Mouse (Mus musculus) forebrain, embryonic 16.5 days (tissue): Measurements from ENCODE around the gene Zranb3. TPM values are rescaled to one million over a fixed set of nuclear protein-coding genes. Genes with fewer than 3 reads are reported as not detected.

Source experiments
- ATAC-seq: fragments of 200-750 bp; cut with Nextera tagmentation; 2 replicates; pipeline ENCODE4 v1.8.0; 2017; ENCODE audit warnings: mild to moderate bottlenecking, moderate library complexity
- H3K27ac ChIP-seq: fragments of 300-500 bp; sonication (generic); 2 replicates; pipeline ENCODE4 v1.5.1; 2014; ENCODE audit warnings: low read length, control low read depth
- H3K27me3 ChIP-seq: fragments of 300-500 bp; sonication (generic); replicated peaks from 2 replicates; pipeline ENCODE4 v1.6.1; 2014; ENCODE audit warnings: low read length; ENCODE audit not compliant: control insufficient read depth, insufficient read depth
- H3K36me3 ChIP-seq: fragments of 300-500 bp; sonication (generic); 2 replicates; pipeline ENCODE4 v1.6.1; 2014; ENCODE audit not compliant: control insufficient read depth, insufficient read depth
- H3K4me1 ChIP-seq: fragments of 300-500 bp; sonication (generic); replicated peaks from 2 replicates; pipeline ENCODE4 v1.6.1; 2014; ENCODE audit warnings: low read length; ENCODE audit not compliant: control insufficient read depth, insufficient read depth
- H3K4me2 ChIP-seq: fragments of 300-500 bp; sonication (generic); 2 replicates; pipeline ENCODE4 v1.6.1; 2014; ENCODE audit warnings: mild to moderate bottlenecking, low read length, control low read depth
- H3K4me3 ChIP-seq: fragments of 300-500 bp; sonication (generic); replicated peaks from 2 replicates; pipeline ENCODE4 v1.5.1; 2014; ENCODE audit warnings: mild to moderate bottlenecking, low read length, control low read depth
- H3K9ac ChIP-seq: fragments of 300-500 bp; sonication (generic); replicated peaks from 2 replicates; pipeline ENCODE4 v1.6.1; 2014; ENCODE audit warnings: low read depth, low read length, control low read depth
- H3K9me3 ChIP-seq: fragments of 300-500 bp; sonication (generic); 2 replicates; pipeline ENCODE4 v1.6.1; 2016; ENCODE audit warnings: low read length; ENCODE audit not compliant: control insufficient read depth
- WGBS: fragments of 180-500 bp; shearing (Covaris S2); extraction: QIAGEN DNeasy Blood & Tissue Kit; methylation state at CpG from one replicate; pipeline ENCODE4 v1.1.7; 2014; 5-methylcytosine and 5-hydroxymethylcytosine counted together
- polyA plus RNA-seq: library from polyadenylated mRNA; unstranded; fragments of >200 nt; fragmentation: Nextera tagmentation; extraction: Ambion mirVana; gene quantifications from 2 replicates; pipeline ENCODE4 v1.2.1, GENCODE M21; 2015

The Zranb3 gene
- polyA plus RNA-seq, 1 experiment from 2014 or later, result 4.7 TPM

GRCm38 (mm10) chr1:128082800-128083199, 20.0 kb downstream of the Zranb3 start:
- peak; percentile 31; the same call in 1 of the 2 replicates for ATAC-seq
- WGBS, result 54% methylated on average over 7 of the region's 7 CpGs
- no peak overlapping the region for H3K27ac ChIP-seq

DNA sequence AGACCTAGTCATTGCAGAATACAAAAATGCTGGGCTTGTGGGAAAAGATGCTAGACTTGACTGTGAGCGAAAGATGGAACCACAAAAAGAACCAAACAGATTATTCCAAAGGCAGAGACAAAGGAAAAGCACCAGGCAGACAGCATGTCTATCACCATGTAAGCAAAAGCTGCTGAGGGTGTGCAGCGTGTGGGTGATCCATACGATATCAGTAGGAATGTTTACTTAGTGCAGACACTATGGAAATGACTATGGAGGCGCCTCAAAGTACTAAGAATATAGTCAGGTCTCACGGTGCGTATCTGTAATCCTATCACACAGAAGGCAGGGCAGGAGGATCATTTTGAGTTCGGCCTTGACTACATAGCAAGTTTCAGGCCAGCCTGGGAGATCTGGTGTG, 21.0 kb downstream of the Zranb3 start:
- no peak overlapping the region for H3K4me2 ChIP-seq
- no peaks in the 10 kb centered on the region for H3K36me3 ChIP-seq
- no peaks in the 10 kb centered on the region; the same call in 1 of the 2 replicates for H3K4me1 ChIP-seq
- H3K9ac ChIP-seq, result no peak overlapping the region
- ATAC-seq, result no peak
- WGBS, result 87% methylated on average over 7 of the region's 7 CpGs
- no peaks in the 10 kb centered on the region for H3K27me3 ChIP-seq
- H3K27ac ChIP-seq, result no peak overlapping the region
- H3K4me3 ChIP-seq, result no peak overlapping the region
- H3K9me3 ChIP-seq, result no peaks in the 10 kb centered on the region

More at GRCm38 (mm10) chr1:128082800-128083199, 20.0 kb downstream of the Zranb3 start:
- Histone ChIP-seq H3K9ac (no peak overlapping the region), H3K36me3 (no peaks in the 10 kb centered on the region), H3K4me1 (no peaks in the 10 kb centered on the region; the same call in 1 of the 2 replicates), H3K27me3 (no peaks in the 10 kb centered on the region), H3K9me3 (no peaks in the 10 kb centered on the region), H3K4me2 (no peak overlapping the region), H3K4me3 (no peak overlapping the region)

- Histone ChIP-seq H3K4me1 (no peaks in the 10 kb centered on the region; the same call in 1 of the 2 replicates), H3K36me3 (no peaks in the 10 kb centered on the region), H3K27me3 (no peaks in the 10 kb centered on the region), H3K9ac (no peak overlapping the region), H3K27ac (no peak overlapping the region), H3K4me3 (no peak overlapping the region), H3K4me2 (no peak overlapping the region), H3K9me3 (no peaks in the 10 kb centered on the region)
- ATAC-seq, result no peak
- 60% methylated on average over 5 of the region's 5 CpGs for WGBS
Measured at GRCm38 (mm10) chr1:128080936-128081696, 21.7 kb downstream of the Zranb3 start.

DNA sequence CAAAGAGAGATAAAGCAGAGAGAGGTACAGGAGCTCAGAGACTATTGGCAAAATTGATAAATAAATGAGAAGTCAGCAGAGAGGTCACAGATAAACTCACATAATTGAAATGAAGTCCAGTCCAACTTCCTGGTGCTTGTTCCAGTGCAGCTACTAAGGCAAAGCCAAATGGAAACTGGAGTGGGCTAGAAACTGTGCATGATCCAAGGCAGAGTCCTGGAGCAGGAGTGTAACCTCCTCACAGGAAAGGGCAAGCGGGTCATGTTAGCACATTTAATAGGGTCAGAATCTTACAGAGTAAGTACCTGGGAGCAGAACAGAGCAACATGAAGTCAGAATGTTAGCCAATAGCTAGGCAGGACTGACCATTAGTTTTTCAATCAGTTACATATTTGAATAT, 24.2 kb downstream of the Zranb3 start:
- 96% methylated on average over 1 of the region's 1 CpGs for WGBS
- H3K9me3 ChIP-seq, result no peaks in the 10 kb centered on the region
- H3K36me3 ChIP-seq, result no peaks in the 10 kb centered on the region

GRCm38 (mm10) chr1:128077788-128078187, 25.1 kb downstream of the Zranb3 start:
- no peak overlapping the region for H3K4me2 ChIP-seq
- no peaks in the 10 kb centered on the region; the same call in 1 of the 2 replicates for H3K4me1 ChIP-seq
- no peak overlapping the region for H3K4me3 ChIP-seq
- H3K27me3 ChIP-seq, result no peaks in the 10 kb centered on the region
- no peak overlapping the region for H3K27ac ChIP-seq
- ATAC-seq, result no peak
- no peaks in the 10 kb centered on the region for H3K9me3 ChIP-seq
- H3K9ac ChIP-seq, result no peak overlapping the region
- H3K36me3 ChIP-seq, result no peaks in the 10 kb centered on the region
- 88% methylated on average over 2 of the region's 2 CpGs for WGBS

More for the DNA sequence above, 24.2 kb downstream of the Zranb3 start:
- no peaks in the 10 kb centered on the region for H3K27me3 ChIP-seq
- H3K4me2 ChIP-seq, result no peak overlapping the region
- no peak overlapping the region for H3K4me3 ChIP-seq
- no peak overlapping the region for H3K27ac ChIP-seq
- no peak overlapping the region for H3K9ac ChIP-seq
- no peaks in the 10 kb centered on the region; the same call in 1 of the 2 replicates for H3K4me1 ChIP-seq
- ATAC-seq, result no peak

GRCm38 (mm10) chr1:128076791-128077479, 25.9 kb downstream of the Zranb3 start:
- H3K27ac ChIP-seq, result no peak overlapping the region
- ATAC-seq, result no peak
- H3K27me3 ChIP-seq, result no peaks in the 10 kb centered on the region
- no peaks in the 10 kb centered on the region for H3K4me1 ChIP-seq
- H3K9ac ChIP-seq, result no peak overlapping the region
- WGBS, result 54% methylated on average over 8 of the region's 8 CpGs
- no peaks in the 10 kb centered on the region for H3K9me3 ChIP-seq
- H3K36me3 ChIP-seq, result no peaks in the 10 kb centered on the region
- H3K4me3 ChIP-seq, result no peak overlapping the region
- H3K4me2 ChIP-seq, result no peak overlapping the region

DNA sequence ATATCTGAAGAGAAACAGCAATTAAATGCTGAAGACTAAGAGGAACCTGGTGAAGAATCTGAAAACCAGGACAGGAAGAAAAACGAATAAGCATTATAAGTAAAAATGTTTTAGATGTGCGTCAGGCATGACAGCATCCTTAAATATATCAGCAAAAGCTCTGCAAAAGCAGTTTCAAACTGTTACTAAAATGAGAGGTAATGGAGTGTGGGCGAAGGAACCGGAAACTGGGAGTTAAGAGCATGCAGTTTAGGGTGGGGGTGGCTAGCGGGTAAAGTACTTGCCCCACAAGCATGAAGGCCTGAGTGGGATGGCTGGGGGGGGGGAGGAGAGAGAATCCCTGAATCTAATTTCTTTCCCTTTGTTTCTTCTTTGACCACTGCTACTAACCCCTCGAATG, 29.8 kb downstream of the Zranb3 start:
- Histone ChIP-seq H3K4me1 (no peaks in the 10 kb centered on the region), H3K27ac (no peak overlapping the region), H3K27me3 (no peaks in the 10 kb centered on the region), H3K36me3 (no peaks in the 10 kb centered on the region), H3K4me2 (no peak overlapping the region), H3K9me3 (no peaks in the 10 kb centered on the region), H3K9ac (no peak overlapping the region), H3K4me3 (no peak overlapping the region)
- no peak for ATAC-seq
- WGBS, result 93% methylated on average over 6 of the region's 6 CpGs

DNA sequence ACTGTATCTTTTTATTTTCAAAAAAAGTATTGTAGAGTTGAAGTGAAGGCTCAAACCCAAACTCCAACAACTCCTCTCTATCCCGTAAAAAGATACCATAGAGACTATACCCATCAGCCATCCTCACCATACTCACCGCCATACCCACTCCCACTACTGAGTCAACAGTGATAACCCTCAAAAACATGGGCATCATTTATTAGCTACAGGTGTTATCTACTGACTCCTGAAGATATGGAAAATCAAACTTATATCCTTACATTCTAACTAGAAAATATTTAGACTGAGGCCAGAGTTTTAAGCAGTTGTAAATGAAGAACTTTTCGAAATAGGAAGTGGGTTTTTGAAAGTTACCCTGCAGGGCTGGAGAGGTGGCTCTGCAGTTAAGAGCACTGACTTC, 32.8 kb downstream of the Zranb3 start:
- Histone ChIP-seq H3K27ac (no peak overlapping the region), H3K4me3 (no peak overlapping the region), H3K4me2 (no peak overlapping the region), H3K4me1 (no peaks in the 10 kb centered on the region), H3K27me3 (no peaks in the 10 kb centered on the region), H3K9ac (no peak overlapping the region), H3K9me3 (no peaks in the 10 kb centered on the region), H3K36me3 (no peaks in the 10 kb centered on the region)
- ATAC-seq, result no peak
- WGBS, result 97% methylated on average over 3 of the region's 3 CpGs

DNA sequence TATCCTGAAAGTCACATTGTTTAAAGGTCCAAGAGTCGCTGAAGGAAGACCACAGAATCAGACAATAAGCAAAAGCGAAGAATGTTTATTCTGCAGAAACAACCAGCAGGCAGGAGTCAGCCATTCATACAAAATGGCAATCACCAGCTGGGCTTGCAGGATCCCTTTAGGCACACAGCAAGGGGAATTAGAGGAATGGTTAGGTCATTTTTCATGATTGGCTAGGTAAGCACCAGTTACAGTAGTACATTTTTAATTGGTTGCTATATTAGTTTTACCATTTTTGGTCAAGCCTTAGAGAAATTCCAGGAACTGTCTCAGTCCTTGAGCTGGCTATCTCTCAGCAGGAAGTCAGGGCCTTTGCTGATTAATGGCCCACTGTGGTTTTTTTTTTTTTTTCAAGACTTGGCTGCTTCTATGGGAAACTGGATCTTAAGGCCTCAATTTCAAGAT, 33.9 kb downstream of the Zranb3 start:
- WGBS, result 84% methylated on average over 2 of the region's 2 CpGs
- no peaks in the 10 kb centered on the region for H3K36me3 ChIP-seq
- no peak overlapping the region for H3K4me3 ChIP-seq
- no peaks in the 10 kb centered on the region for H3K4me1 ChIP-seq
- H3K9me3 ChIP-seq, result no peaks in the 10 kb centered on the region
- H3K27ac ChIP-seq, result no peak overlapping the region
- ATAC-seq, result no peak
- no peak overlapping the region for H3K9ac ChIP-seq
- H3K4me2 ChIP-seq, result no peak overlapping the region
- H3K27me3 ChIP-seq, result no peaks in the 10 kb centered on the region
